Mouse (Mus musculus) telencephalon, adult 2 months (tissue): ENCODE data around the gene Itga7.

Experiments
- DNase-seq: peaks from one replicate; pipeline ENCODE4 v3.0.0-alpha.2; 2011; ENCODE audit warnings: low read depth, low spot score

The Itga7 gene

DNA sequence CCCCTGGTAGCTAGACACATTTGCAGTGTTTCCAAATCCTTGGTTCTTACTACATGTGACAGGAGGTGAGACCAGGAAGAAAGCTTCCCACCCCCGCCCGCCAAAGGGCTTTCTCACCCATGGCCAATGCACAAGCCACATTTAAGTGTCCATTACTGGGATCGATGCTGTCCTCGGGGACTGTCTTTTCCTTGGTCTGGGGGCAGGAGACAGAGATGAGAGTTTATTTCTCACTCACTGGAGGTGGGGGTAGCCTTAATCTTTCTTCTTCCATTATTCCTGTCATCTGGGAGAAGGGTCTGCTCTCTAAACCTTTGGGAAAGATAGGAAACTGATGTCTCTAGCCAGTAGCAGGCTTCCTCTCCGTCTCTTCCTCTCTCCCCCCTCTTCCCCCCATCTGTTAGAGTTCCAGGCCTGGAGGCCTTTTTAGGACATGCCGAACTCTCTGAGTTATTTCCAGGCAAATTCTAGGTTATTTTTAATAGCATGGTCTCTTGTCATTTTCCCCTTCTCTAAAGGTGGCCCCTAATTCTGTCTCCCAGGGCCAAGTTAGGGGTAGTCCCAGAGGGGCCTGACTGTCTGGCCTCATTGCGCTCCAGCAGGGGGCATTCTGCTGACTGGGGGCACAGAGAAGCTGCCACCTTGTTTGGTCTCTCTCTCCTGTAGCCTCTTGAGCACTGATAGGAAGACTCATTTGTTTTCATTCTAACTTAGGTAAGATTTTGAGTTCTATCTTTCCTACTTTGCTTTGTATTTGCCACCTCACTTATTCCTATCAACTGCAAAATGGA, 1.6 kb downstream of the Itga7 start:
- no peak for DNase-seq

DNA sequence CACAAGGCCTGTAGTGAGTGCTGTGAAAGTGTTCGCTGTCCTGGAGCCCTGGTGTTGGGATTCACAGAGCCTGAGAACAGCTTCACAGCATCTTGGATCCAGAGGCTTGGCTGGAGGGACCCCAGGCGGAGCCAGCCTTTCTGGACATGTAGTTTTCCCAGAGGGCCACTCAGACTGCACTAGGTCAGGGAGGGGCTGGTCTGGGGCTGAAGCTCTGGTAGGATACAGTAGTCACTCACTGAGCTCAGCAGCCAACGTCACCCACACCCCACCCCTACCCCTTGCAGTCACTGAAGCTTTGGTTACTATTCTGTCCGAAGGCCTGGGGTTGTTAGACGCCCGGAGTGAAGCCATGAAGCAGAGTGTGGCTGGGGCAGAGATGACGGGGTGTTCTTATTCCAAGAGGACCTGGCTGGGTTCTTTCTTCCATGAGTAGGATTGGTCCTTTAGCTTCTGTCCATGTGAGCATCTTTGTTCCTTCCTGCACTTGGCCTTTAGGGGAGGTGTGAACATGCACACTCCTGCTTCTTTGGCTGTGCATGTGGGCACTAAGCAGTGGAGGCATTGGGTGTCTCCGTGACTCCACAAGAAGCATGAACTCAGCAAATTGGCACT, 2.3 kb downstream of the Itga7 start:
- DNase-seq: no peak

DNA sequence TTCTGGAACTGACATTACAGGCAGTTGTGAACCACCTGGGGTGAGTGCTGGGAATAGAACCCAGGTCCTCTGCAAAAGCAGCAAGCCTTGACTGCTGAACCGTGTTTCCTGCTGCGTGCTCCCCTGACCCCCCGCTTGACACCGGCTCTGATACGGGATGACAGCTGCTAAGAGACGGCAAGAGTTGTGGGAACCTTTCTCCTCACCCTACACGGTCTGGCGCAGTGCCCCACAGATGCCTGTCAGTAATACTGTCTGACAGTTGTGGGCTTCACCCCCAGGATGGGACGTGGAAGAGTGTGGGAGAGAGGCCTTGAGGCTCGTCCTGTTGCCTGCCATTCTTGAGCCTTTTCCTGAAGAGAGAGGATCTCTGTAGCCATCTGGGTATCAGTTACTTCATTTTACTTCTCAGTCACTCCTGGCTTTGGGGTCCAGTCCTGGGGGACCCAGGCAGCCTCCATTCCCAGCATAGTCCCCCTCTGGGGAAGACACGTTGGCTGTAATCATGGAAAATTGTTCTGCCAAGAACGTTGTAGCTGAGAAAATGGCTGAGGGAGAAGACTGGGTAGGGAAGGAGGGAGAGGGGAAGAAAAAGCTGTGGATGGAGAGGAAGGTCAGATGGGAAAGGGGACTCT, 4.3 kb downstream of the Itga7 start:
- DNase-seq: no peak

DNA sequence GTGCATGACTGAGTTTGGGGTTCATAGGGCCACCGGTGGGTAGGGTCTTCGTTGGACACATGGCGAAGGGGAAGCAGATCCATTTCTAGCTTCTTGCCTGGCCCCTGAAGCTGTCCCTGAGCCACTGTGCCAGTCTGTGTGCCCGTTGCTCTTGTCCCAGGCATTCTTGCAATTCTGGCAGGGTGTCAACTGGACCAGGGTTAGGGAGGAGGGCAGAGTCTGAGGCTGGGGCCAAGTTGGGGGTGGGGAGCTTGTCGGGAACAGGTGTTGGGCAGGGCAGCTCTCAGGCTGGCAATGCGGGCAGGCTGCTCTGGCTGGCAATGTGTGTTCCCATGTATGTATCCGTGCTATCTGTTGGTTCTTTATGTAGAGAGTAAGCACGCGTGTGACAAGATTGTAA, 4.8 kb downstream of the Itga7 start:
- no peak for DNase-seq

DNA sequence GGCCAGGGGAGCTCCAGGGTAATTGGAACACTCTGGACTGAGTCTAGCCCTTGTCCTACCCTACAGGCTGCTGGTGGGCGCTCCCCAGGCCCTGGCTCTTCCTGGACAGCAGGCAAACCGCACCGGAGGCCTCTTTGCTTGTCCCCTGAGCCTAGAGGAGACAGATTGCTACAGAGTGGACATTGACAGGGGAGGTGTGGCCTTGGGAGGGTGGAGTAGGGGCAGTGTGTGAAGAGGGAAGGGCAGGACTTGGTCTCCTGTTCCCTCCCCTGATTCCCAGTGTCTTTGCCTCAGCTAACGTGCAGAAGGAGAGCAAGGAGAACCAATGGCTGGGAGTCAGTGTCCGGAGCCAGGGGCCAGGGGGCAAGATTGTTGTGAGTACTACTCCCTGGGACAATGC, 5.4 kb downstream of the Itga7 start:
- DNase-seq: no peak

DNA sequence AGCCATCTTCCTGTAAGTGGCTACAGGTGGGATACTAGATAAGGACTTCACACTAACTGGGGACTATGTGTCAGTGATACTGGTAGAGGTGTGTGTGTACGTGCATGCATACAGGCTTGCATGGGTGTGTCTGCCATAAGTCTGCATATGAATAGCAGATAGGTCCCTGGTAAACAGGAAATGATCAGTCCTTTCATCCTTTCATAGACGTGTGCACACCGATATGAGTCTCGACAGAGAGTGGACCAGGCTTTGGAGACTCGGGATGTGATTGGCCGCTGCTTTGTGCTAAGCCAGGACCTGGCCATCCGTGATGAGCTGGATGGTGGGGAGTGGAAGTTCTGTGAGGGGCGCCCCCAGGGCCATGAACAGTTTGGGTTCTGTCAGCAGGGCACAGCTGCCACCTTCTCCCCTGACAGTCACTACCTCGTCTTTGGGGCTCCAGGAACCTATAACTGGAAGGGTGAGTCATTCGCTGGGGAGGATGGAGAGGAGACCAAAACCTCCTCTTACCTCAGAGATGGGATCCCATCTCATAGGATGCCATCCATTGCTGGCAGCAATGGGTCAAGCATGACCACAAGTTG, 7.0 kb downstream of the Itga7 start:
- DNase-seq: no peak

DNA sequence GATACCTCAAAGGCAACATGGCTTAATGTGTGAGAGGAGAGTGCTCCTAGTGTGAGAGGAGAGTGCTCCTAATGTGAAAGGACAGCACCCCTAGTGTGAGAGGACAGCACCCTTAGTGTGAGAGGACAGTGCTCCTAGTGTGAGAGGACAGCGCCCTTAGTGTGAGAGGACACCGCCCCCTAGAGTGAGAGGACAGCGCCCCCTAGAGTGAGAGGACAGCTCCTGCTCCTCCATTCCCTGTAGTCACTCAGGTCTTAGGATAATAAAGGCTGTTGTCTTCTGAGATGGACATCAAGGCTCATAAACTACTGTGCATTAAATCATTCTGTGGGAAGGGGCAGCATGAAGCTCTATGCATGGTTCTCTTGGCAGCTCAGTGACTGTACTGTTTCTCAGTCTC, 12.1 kb downstream of the Itga7 start:
- no peak for DNase-seq

DNA sequence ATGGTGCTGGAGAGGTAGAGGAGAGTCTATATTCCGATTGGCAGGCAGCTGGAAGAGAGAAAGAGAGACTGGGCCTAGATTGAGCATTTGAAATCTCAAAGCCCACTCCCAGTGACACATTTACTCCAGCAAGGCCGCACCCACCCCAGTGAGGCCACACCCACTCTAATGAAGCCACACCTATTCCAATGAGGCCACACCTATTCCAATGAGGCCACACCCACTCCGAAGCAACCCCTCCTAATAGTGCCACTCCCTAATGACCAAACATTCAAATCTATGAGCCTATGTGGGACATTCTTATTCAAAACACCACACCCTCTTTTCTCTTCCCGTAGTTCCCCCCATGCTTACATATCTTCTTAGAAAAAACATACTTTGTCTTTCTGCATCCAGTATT, 13.9 kb downstream of the Itga7 start:
- no peak for DNase-seq

DNA sequence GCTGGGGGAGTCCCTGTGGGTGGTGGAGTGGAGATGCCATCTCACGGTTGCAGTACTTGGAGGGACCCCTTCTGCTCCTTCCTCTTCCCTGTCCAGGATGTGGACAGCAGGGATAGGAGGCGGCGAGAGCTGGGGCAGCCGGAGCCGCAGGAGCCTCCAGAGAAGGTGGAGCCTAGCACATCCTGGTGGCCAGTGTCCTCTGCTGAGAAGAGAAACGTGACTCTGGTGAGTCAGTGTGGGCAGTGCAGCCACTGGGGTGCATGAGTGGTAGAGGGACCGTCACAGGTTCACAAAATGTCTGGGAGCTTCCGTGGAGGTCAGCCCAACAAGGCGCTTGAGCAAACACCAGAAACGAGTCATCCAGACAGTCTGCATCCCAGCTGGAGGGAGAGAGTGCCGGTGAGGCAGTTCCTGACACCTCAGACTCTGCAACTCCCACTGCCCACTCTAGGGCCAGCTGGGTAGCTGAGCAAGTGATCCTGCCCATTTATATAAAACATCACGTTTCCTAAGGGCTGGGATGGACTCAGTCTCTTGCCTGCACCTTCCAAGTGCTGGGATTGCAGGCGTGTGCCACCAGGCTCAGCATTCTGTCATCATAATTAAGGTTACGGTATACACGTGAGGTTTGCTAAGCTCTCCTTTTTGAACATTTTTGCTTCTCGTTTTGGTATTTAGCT, 16.7 kb downstream of the Itga7 start:
- DNase-seq: no peak

DNA sequence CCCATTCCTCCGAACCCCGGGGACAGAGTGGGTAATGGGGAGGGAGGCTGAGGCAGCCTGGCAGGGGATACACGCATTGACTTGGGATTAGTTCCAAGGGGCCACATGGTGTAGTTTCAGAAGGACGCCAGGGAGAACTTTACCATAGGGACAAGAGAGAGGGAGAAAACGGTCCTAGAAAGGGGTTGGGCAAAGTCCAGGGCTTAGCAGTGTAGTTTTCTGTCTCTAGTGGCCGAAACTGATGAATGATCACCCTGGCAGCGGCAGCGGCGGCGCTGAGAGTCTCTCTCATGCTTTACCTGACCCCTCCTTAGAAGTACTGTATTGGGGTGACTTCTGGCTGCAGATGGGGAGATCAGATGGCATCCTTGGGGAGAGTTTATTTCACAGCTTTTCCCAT, 24.7 kb downstream of the Itga7 start:
- DNase-seq: no peak

DNA sequence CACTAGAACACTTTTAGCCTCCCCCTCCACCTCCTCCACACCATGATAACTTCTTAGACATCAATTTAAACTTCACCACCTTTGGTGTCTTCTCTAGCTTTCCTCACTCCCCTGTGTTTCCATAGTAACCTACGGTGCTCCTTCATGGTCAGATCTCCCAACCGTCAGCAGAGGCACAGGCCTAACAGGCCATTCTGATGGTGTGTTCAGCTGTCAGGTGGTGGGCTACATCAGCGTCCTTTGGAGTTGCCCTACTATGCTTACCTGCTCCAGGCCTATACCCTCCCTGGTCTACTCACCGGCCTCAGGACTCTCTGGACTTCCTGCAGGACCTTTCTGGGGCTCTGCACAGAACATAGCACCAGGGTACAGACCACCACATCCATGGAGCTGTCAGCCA, 26.5 kb downstream of the Itga7 start:
- DNase-seq: no peak

DNA sequence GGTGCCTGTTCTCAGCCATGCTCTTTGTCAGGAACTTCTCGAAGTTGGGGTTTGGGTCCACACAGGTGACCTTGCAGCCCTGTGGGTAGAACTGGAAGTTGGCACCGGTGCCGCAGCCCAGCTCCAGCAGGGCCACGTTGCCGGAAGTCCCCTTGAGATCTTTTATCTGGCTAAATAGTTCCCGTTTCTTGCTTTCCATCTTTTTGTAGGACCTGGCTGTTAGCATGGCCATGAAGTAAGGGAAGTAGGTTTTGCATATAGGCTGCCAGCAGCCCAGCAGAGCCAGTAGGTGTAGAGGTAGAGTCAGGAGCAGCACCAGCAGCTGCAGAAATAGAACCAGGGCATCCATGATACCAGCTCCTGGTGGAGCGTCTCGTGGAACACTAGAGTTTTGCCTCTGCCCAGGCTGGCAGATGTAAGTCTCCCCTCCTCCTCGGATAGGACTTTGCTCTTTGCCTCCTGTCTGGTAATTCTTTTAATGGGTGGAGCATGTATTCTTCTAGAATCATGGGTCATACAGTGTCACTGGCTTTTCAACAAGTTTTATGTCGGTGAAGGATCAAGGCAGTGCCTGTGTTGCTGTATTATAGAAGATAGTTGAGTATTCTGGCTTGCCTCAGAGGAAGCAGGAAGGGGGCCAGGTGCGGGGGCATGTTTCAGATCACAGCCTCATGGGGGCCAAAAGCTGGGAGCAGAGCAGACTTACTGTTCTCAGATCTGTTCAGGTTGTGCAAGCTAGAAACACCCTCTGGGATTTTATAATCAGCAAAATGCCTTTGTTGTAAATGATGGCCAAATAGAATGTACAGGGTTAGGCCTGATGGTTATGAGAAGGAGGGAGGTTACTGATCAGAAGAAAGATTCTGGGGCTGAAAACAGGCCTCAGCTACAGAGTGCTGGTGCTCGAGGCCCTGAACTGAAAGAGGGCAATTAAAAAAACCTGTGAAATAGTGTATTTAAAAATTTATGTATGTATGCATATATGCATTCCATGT, 27.3 kb downstream of the Itga7 start, which contains the start of gene Mettl7b:
Gene Mettl7b, minus strand, starts transcription at position 399 of the 995 bp plus-strand sequence.
- DNase-seq: no peak

DNA sequence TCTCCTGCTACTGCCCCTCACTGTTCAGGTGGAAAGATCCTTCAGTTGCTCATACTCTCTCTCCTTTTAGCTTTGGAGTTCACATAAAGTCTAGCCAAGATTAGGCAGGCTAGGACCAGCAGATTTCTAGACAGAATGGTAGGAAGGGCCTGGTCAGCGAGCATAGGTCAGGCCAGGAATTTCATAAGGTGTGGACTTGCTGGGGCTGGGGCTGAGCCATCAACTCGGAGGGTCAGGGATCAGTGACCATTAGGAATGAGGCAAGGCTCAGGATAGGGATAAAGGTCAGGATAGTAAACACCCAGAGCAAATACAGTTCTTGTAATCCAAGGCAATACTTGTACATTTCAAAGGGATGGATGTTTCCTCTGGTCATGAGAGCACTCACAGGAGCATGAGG, 31.3 kb downstream of the Itga7 start:
- DNase-seq: no peak

DNA sequence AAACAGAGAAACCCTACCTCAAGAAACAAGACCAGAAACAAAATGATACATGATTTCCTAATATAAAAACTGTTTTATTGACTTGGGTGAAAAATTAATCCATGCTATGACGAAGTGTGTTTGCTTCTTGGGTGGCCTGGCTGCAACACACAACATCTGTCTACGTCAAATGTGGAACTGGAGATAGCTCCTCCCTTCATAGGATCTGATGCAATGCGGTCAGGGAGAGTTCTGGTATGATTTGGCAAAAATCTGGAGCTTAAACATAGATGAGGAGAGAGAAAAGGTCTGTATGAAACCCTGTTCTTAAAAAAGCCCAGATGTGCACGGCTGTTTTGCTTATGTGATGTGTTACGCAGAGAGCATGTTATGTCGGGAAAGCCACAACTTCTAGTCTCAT, 32.3 kb downstream of the Itga7 start:
- no peak for DNase-seq

DNA sequence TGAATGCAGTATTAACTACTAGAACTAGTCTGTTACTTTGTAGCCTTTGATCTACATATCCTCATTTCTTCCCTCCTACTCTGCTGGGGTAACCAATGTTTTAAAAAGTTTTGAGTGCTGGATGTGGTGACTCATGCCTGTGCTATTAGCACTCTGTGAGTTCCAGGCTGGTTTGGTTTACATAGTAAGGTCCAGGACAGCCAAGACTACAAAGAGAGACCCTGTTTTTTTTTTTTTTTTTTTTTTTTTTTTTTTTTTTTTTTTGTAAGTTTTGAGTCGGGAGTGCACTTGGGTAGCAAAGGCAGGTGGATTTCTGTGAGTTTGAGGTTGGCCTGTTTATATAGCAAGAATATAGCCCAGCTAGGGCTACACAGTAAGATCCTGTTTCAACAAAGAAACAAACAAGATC, 34.7 kb downstream of the Itga7 start:
- DNase-seq: no peak

DNA sequence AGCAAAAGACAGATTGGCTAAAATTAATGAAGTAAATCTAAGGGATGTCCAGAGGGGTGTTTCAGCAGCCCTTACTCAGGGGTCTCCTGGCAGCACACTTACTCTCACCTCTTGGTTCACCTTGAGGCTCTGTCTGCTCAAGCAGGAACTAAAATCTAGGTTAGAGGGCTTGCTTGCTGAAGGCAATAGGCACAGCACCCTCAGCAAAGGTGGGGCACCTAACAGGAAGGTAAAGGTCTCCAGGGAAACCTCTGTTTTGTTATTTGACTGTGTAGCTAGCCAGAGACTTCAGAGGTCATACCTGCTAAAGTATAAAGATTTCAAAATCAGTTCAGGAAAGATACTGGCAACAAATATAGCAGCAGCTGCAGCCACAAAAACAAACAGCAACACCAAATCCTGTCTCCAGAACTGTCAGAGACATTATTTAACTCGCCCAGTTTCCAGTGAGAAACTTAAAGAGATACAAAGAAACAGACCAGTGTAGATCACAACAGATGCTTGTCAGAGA, 37.2 kb downstream of the Itga7 start:
- DNase-seq: no peak

DNA sequence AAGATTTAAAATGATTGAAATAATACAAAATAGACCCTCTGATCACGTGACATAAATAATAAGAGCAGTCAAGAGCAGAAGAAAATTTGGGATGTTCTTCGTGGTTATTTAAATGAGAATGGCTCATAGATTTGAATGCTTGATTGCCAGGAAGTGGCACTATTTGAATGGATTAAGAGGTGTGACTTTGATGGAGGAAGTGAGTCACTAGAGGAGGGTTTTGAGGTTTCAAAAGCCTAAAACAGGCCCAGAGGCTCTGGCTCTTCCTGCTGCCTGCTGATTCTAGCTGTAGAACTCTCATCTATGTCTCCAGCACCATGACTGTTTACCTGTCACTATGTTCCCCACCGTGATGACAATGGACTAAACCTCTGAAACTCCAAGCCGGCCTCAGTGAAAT, 39.2 kb downstream of the Itga7 start:
- no peak for DNase-seq

DNA sequence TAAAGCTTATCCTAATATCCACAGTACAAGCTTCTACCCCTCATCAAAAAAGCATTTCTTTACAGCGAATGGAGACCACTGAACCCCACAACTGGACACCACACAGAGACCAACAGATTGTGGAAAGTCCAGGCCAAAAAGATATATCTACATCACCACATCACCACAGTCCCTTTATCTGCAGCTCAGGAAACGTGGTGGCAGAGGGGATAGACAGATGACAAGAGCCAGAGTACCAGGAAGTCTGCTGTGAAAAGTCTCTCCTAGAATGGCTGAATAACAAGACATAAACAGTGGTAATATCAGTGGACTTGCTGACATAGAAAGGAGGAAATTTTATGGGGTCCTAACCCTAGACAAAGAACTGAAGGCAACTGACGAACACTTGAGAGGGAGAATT, 42.8 kb downstream of the Itga7 start:
- no peak for DNase-seq

DNA sequence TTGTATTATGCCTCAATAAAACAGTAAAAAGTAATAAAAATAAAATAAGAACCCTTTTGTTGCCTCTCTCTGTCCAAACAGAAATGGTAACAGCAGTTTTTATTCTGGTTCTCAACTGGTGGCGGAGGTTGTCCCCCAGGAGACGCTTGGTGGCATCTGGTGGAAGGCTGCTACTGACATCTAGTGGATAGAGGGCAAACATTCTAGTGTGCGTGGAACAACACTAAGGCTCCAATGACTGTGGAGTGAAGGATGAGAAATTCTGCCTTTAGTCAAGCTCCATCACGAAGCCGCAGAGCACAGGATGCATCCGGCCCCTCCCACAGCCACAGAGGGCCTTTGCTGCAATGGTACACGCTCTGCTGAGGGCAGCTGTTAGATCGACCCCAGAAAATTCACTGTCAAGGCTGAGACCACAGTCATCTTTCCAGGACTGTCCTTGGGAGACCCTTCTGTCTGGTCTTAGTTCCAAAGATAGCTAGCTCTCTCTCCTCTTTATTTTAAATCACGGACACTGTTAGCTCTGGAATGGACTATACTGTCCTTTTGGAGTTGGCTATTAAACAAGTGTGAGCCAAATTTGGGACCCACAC, 44.0 kb downstream of the Itga7 start:
- peak; percentile 38 for DNase-seq
